Mouse (Mus musculus) midbrain, postnatal 0 days (tissue): ENCODE data around the gene Zfp346. TPM values are rescaled to one million over a fixed set of nuclear protein-coding genes. Genes with fewer than 3 reads are reported as not detected.
A peak's percentile ranks its signal among the peaks of the same experiment; 100 is the strongest.

ENCODE experiments used
- ATAC-seq: fragments of 200-750 bp; cut with Nextera tagmentation; 2 replicates; pipeline ENCODE4 v1.8.0; 2017; ENCODE audit warnings: moderate number of reproducible peaks, mild to moderate bottlenecking, moderate TSS enrichment, moderate library complexity; ENCODE audit not compliant: low FRiP score
- DNase-seq: peaks from one replicate; pipeline ENCODE4 v3.0.0-alpha.2; 2015; ENCODE audit warnings: low spot score
- H3K27ac ChIP-seq: fragments of 300-500 bp; sonication (generic); 2 replicates; pipeline ENCODE4 v1.5.1; 2014; ENCODE audit warnings: low read depth, mild to moderate bottlenecking, low read length, mixed read lengths
- H3K27me3 ChIP-seq: fragments of 300-500 bp; sonication (generic); 2 replicates; pipeline ENCODE4 v1.6.1; 2014; ENCODE audit warnings: low read length, control low read depth, mixed read lengths; ENCODE audit not compliant: insufficient read depth
- H3K36me3 ChIP-seq: fragments of 300-500 bp; sonication (generic); 2 replicates; pipeline ENCODE4 v1.6.1; 2014; ENCODE audit warnings: low read length, control low read depth, mixed read lengths; ENCODE audit not compliant: insufficient read depth
- H3K4me1 ChIP-seq: fragments of 300-500 bp; sonication (generic); 2 replicates; pipeline ENCODE4 v1.6.1; 2014; ENCODE audit warnings: mild to moderate bottlenecking, control low read depth, antibody characterized with exemption, low read length, mixed read lengths; ENCODE audit not compliant: insufficient read depth
- H3K4me2 ChIP-seq: fragments of 300-500 bp; sonication (generic); 2 replicates; pipeline ENCODE4 v1.6.1; 2014; ENCODE audit warnings: low read depth, mild to moderate bottlenecking, low read length, mixed read lengths; ENCODE audit not compliant: poor library complexity, severe bottlenecking
- H3K4me3 ChIP-seq: fragments of 300-500 bp; sonication (generic); 2 replicates; pipeline ENCODE4 v1.5.1; 2014; ENCODE audit warnings: low read depth, mild to moderate bottlenecking, low read length, moderate library complexity
- H3K9ac ChIP-seq: fragments of 300-500 bp; sonication (generic); replicated peaks from 2 replicates; pipeline ENCODE4 v1.6.1; 2014; ENCODE audit warnings: mild to moderate bottlenecking, low read length, moderate library complexity, mixed read lengths; ENCODE audit not compliant: poor library complexity, severe bottlenecking
- H3K9me3 ChIP-seq: fragments of 300-500 bp; sonication (generic); 2 replicates; pipeline ENCODE4 v1.6.1; 2016; ENCODE audit warnings: low read length, control low read depth
- CTCF ChIP-seq: IDR thresholded peaks from 2 replicates; pipeline ENCODE4 v1.5.1; 2016; ENCODE audit warnings: antibody characterized with exemption, mild to moderate bottlenecking
- WGBS: fragments of 180-500 bp; shearing (Covaris S2); extraction: QIAGEN DNeasy Blood & Tissue Kit; methylation state at CpG from one replicate; pipeline ENCODE4 v1.1.7; 2014; 5-methylcytosine and 5-hydroxymethylcytosine counted together
- polyA plus RNA-seq: library from polyadenylated mRNA; unstranded; fragments of >200 nt; fragmentation: Nextera tagmentation; extraction: Ambion mirVana; gene quantifications from 2 replicates; pipeline ENCODE4 v1.2.1, GENCODE M21; 2015
- total RNA-seq: library from RNA; depleted of rRNA; stranded (reverse); fragments of >200 nt; gene quantifications from 2 replicates; pipeline ENCODE4 v1.2.3, GENCODE M21; 2014; rRNA removed

The Zfp346 gene
- total RNA-seq (32.8 and 36.8 TPM in 2 replicates), polyA plus RNA-seq (24.2 and 24.8 TPM in 2 replicates)

- no peaks in the 10 kb centered on the region for H3K27me3 ChIP-seq
- no peaks in the 10 kb centered on the region for H3K4me1 ChIP-seq
- DNase-seq (peak; percentile 97), ATAC-seq (peak; percentile 92)
- H3K9me3 ChIP-seq = no peaks in the 10 kb centered on the region
- TF ChIP-seq CTCF = peak; percentile 67
- under 1% methylated on average over 55 of the region's 66 CpGs for WGBS
- peak within 1 kb of the TSS; percentile 77 for H3K4me2 ChIP-seq
- no peaks in the 10 kb centered on the region for H3K36me3 ChIP-seq
- H3K9ac ChIP-seq = peak within 1 kb of the TSS; percentile 96
- peak within 1 kb of the TSS; percentile 86 for H3K27ac ChIP-seq
- H3K4me3 ChIP-seq = peak within 1 kb of the TSS; percentile 90
Observed at GRCm38 (mm10) chr13:55105045-55105952, at the start of gene Zfp346. Gene Zfp346, plus strand, starts transcription at chr13:55105311.

GRCm38 (mm10) chr13:55058042-55058441 lies 47.1 kb upstream of the Zfp346 start:
- Histone ChIP-seq H3K9me3 (no peaks in the 10 kb centered on the region), H3K4me3 (no peak overlapping the region), H3K4me2 (no peak overlapping the region), H3K4me1 (no peaks in the 10 kb centered on the region), H3K27ac (no peak overlapping the region), H3K36me3 (no peaks in the 10 kb centered on the region), H3K9ac (no peak overlapping the region), H3K27me3 (no peaks in the 10 kb centered on the region)
- TF ChIP-seq CTCF = peak; percentile 51
- 92% methylated on average over 2 of the region's 2 CpGs for WGBS
- DNase-seq (no peak), ATAC-seq (no peak)

GRCm38 (mm10) chr13:55063276-55063675 lies 41.8 kb upstream of the Zfp346 start:
- TF ChIP-seq CTCF = no peak
- WGBS = 95% methylated on average over 2 of the region's 2 CpGs
- no peak for DNase-seq
- Histone ChIP-seq H3K27ac (no peak overlapping the region), H3K4me3 (no peak overlapping the region), H3K36me3 (no peaks in the 10 kb centered on the region), H3K4me1 (no peaks in the 10 kb centered on the region), H3K9me3 (no peaks in the 10 kb centered on the region), H3K9ac (no peak overlapping the region), H3K4me2 (no peak overlapping the region), H3K27me3 (no peaks in the 10 kb centered on the region)
- no peak for ATAC-seq

- ATAC-seq (no peak), DNase-seq (no peak)
- Histone ChIP-seq H3K9me3 (no peaks in the 10 kb centered on the region), H3K9ac (no peak overlapping the region), H3K27me3 (no peaks in the 10 kb centered on the region), H3K27ac (no peak overlapping the region), H3K4me1 (no peaks in the 10 kb centered on the region), H3K36me3 (no peaks in the 10 kb centered on the region), H3K4me2 (no peak overlapping the region), H3K4me3 (no peak overlapping the region)
- no peak for TF ChIP-seq CTCF
- 76% methylated on average over 7 of the region's 7 CpGs for WGBS
Observed at GRCm38 (mm10) chr13:55069719-55070118, 35.4 kb upstream of the Zfp346 start.

- Histone ChIP-seq H3K4me2 (no peak overlapping the region), H3K4me3 (no peak overlapping the region), H3K4me1 (no peaks in the 10 kb centered on the region), H3K9ac (no peak overlapping the region), H3K27ac (no peak overlapping the region), H3K9me3 (no peaks in the 10 kb centered on the region), H3K36me3 (peaks cover 5% of the 10 kb centered on the region; the same call in 1 of the 2 replicates), H3K27me3 (no peaks in the 10 kb centered on the region)
- WGBS = 2% methylated on average over 3 of the region's 3 CpGs
- DNase-seq (peak; percentile 78), ATAC-seq (no peak)
- peak; percentile 78 for TF ChIP-seq CTCF
Observed at GRCm38 (mm10) chr13:55071322-55071721, 33.8 kb upstream of the Zfp346 start.

GRCm38 (mm10) chr13:55075597-55075996 lies 29.5 kb upstream of the Zfp346 start:
- no peaks in the 10 kb centered on the region for H3K27me3 ChIP-seq
- H3K4me1 ChIP-seq = no peaks in the 10 kb centered on the region
- no peak overlapping the region for H3K4me3 ChIP-seq
- no peak for TF ChIP-seq CTCF
- ATAC-seq (no peak), DNase-seq (no peak)
- H3K4me2 ChIP-seq = no peak overlapping the region
- no peaks in the 10 kb centered on the region for H3K9me3 ChIP-seq
- no peak overlapping the region for H3K9ac ChIP-seq
- peaks cover 5% of the 10 kb centered on the region; the same call in 1 of the 2 replicates for H3K36me3 ChIP-seq
- 47% methylated on average over 5 of the region's 5 CpGs for WGBS
- H3K27ac ChIP-seq = no peak overlapping the region
